Mouse (Mus musculus) forebrain, embryonic 12.5 days (tissue): ENCODE measurements around the gene Arpc5l. TPM values are rescaled to one million over a fixed set of nuclear protein-coding genes. Genes with fewer than 3 reads are reported as not detected.

Experiments used
- ATAC-seq: fragments of 200-750 bp; cut with Nextera tagmentation; 2 replicates; pipeline ENCODE4 v1.8.0; 2017; ENCODE audit warnings: moderate TSS enrichment; ENCODE audit not compliant: low FRiP score
- H3K27ac ChIP-seq: fragments of 300-500 bp; sonication (generic); 2 replicates; pipeline ENCODE4 v1.5.1; 2016; ENCODE audit warnings: mild to moderate bottlenecking
- H3K27me3 ChIP-seq: fragments of 300-500 bp; sonication (generic); 2 replicates; pipeline ENCODE4 v1.6.1; 2016; ENCODE audit warnings: mild to moderate bottlenecking
- H3K36me3 ChIP-seq: fragments of 300-500 bp; sonication (generic); replicated peaks from 2 replicates; pipeline ENCODE4 v1.6.1; 2016; ENCODE audit warnings: mild to moderate bottlenecking
- H3K4me1 ChIP-seq: fragments of 300-500 bp; sonication (generic); 2 replicates; pipeline ENCODE4 v1.6.1; 2016
- H3K4me2 ChIP-seq: fragments of 300-500 bp; sonication (generic); 2 replicates; pipeline ENCODE4 v1.6.1; 2016; ENCODE audit warnings: mild to moderate bottlenecking, moderate library complexity
- H3K4me3 ChIP-seq: fragments of 300-500 bp; sonication (generic); replicated peaks from 2 replicates; pipeline ENCODE4 v1.5.1; 2016; ENCODE audit warnings: mild to moderate bottlenecking
- H3K9ac ChIP-seq: fragments of 300-500 bp; sonication (generic); 2 replicates; pipeline ENCODE4 v1.6.1; 2016; ENCODE audit warnings: mild to moderate bottlenecking
- H3K9me3 ChIP-seq: fragments of 300-500 bp; sonication (generic); 2 replicates; pipeline ENCODE4 v1.6.1; 2016
- WGBS: fragments of 180-500 bp; shearing (Covaris S2); methylation state at CpG from one replicate; pipeline ENCODE4 v1.1.7; 2016; 5-methylcytosine and 5-hydroxymethylcytosine counted together
- polyA plus RNA-seq: library from polyadenylated mRNA; unstranded; fragments of >200 nt; fragmentation: Nextera tagmentation; extraction: Ambion mirVana; gene quantifications from 2 replicates; pipeline ENCODE4 v1.2.1, GENCODE M21; 2016

The Arpc5l gene
- polyA plus RNA-seq, 1 experiment from 2014 or later: 143 TPM

DNA sequence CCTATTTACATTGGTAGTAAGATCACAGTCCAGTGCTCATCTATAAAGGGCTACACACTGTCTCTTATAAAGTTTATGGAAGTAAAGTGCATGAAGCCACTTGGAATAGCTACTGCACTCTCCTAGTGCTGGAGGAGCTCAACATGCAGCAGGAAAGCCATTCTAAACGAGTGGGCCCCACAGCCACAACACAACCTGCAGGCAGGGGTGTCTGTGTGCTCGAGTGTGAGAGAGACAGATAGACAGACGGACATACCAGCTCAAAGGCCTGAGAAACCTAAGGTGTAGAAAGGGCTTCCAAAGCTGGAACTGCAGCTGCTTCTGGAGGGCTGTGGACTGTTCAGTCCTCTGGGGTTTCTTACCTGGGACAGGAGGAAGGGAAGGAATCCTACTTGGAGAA, 11.4 kb downstream of the Arpc5l start:
- H3K9me3 ChIP-seq: no peaks in the 10 kb centered on the region
- no peak overlapping the region for H3K9ac ChIP-seq
- ATAC-seq: no peak
- 0 out of 2 replicates have a peak, but pooled peaks cover 4% of the 10 kb centered on the region for H3K4me1 ChIP-seq
- H3K36me3 ChIP-seq: peaks cover 89% of the 10 kb centered on the region
- no peaks in the 10 kb centered on the region for H3K27me3 ChIP-seq
- no peak overlapping the region for H3K27ac ChIP-seq
- 84% methylated on average over 3 of the region's 3 CpGs for WGBS
- no peak overlapping the region for H3K4me3 ChIP-seq
- no peak overlapping the region for H3K4me2 ChIP-seq

DNA sequence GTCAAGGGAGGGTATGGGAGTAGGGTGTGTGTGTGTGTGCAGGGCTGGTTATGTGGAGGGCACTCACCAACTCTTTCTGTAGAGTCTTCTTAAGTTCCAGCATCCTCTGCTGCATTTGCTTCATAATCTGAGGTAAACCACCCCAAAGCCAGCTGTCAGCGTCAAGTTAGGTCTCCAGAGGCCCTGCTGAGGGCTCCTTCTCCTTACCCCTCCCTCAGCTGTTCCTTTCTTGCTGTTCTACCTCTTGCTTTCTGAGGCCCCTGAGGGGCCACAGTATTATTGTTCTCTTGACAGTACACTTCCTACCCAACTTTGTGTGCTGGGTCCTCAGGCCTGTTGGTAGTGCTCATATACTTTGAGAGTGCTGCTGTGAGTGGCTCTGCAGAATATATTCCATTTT, 14.9 kb downstream of the Arpc5l start:
- no peak overlapping the region for H3K4me2 ChIP-seq
- WGBS: 94% methylated on average over 1 of the region's 1 CpGs
- no peak overlapping the region for H3K9ac ChIP-seq
- H3K9me3 ChIP-seq: no peaks in the 10 kb centered on the region
- no peaks in the 10 kb centered on the region for H3K27me3 ChIP-seq
- ATAC-seq: no peak
- H3K36me3 ChIP-seq: peaks cover 88% of the 10 kb centered on the region
- H3K4me3 ChIP-seq: no peak overlapping the region
- no peaks in the 10 kb centered on the region for H3K4me1 ChIP-seq
- no peak overlapping the region for H3K27ac ChIP-seq

DNA sequence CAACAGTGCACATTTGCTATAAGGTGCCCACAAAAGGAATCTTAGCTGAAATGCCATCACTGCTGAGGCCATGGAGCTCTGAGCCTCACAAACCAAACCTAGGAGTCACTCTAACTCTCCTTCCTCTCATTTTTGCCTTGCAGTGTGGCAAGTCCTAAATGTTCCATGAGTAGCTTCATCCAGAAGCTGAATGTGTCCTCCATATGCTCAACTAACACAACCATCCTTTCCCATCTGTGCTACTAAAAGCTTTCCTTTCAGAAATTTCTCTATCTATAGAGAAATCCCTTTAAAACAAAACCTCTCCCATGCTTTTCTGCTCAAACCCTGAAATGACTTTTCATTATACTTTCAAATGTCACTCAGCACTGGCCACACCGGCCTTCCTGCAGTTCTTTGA, 26.5 kb downstream of the Arpc5l start:
- H3K27ac ChIP-seq: no peak overlapping the region
- no peak overlapping the region for H3K4me3 ChIP-seq
- no peaks in the 10 kb centered on the region for H3K4me1 ChIP-seq
- H3K9ac ChIP-seq: no peak overlapping the region
- no peak overlapping the region for H3K4me2 ChIP-seq
- H3K27me3 ChIP-seq: no peaks in the 10 kb centered on the region
- H3K9me3 ChIP-seq: no peaks in the 10 kb centered on the region
- WGBS: 85% methylated on average over 1 of the region's 1 CpGs
- peaks cover 82% of the 10 kb centered on the region for H3K36me3 ChIP-seq
- ATAC-seq: no peak

DNA sequence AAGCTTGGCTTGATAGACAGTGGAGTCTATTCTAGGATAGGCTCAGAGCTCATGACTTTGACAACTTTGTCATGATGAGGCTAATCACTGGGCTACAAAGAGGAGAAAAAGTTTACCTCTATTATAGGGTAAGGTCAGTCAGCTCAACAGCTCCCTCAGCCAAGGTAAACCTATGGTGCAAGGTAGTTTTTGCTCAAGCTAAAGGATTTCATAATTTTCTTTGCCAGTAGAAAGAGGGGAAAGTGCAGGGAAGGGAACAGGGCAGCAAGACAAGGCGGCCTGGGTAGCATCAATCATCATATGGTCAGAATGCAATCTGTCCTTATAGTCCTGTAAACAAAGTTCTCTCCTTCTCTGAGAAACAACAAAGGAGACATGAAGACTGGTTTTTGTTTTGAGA, 35.1 kb downstream of the Arpc5l start:
- H3K4me1 ChIP-seq: no peaks in the 10 kb centered on the region
- peaks cover 64% of the 10 kb centered on the region for H3K36me3 ChIP-seq
- no peak overlapping the region for H3K9ac ChIP-seq
- H3K4me3 ChIP-seq: no peak overlapping the region
- no peak for ATAC-seq
- no peaks in the 10 kb centered on the region for H3K9me3 ChIP-seq
- H3K27me3 ChIP-seq: no peaks in the 10 kb centered on the region
- no peak overlapping the region for H3K27ac ChIP-seq
- 100% methylated on average over 1 of the region's 1 CpGs for WGBS
- H3K4me2 ChIP-seq: no peak overlapping the region

DNA sequence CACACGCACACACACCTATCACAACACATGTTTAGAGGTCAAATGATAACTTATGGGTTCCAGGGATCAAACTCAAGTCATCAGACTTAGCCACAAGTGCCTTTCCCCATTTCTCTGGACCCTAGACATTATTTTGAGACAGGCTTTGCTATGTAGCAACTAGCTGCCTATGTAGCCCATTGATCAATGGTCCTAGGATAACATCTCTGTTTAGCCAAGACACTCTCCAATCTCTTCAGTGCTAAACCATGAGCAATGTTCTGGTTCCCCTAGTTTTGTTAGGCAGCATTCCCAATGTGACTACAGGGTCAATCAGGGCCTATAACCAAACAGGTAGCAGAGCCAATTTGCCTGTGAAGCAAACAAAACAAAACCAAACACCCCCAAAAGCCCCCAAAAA, 43.4 kb downstream of the Arpc5l start:
- Histone ChIP-seq H3K36me3 (peaks cover 66% of the 10 kb centered on the region), H3K27ac (no peak overlapping the region), H3K4me3 (no peak overlapping the region), H3K9me3 (no peaks in the 10 kb centered on the region), H3K4me2 (no peak overlapping the region), H3K4me1 (no peaks in the 10 kb centered on the region), H3K9ac (no peak overlapping the region), H3K27me3 (no peaks in the 10 kb centered on the region)
- WGBS: 90% methylated on average over 1 of the region's 1 CpGs
- ATAC-seq: no peak

DNA sequence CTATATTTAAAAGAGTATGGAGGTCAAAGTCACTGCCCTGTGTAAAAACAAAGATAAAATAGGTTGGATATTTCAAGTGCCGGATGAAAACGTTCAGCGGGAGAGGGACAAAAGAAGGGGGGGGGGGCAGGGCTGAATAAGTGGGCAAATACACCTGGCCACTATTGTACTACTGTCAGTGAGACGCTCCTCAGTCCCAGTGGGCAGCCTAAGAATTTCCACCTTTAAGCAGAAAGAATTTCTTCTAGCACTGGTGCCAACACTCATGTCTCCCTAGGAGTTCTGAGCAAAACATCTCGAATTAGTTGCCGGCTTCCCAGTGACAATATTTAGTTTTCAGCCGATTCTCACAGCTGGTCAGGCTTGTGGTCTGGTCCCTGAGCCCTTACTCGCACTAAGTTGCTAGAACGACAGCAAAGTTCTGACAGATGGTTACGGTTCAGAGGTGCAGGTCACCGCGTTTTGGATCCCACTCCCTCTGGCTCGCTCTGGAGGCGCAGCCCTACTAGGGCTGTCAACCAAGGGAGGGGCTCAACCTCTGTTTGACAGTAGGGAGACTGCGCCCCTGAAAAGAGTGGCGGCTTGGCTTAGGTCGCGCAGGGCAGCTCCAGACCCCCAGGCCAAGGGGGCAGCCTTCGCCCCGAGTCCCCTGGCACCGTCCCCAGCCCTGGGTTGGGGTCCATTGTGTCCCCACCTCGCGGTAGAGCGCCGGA, 59.7 kb downstream of the Arpc5l start:
- peak overlapping the region; percentile 87 for H3K27ac ChIP-seq
- H3K9ac ChIP-seq: peak overlapping the region; percentile 89
- 6% methylated on average over 24 of the region's 25 CpGs for WGBS
- H3K4me2 ChIP-seq: peak overlapping the region; percentile 85
- peak; percentile 31; the same call in 1 of the 2 replicates for ATAC-seq
- peaks cover 17% of the 10 kb centered on the region for H3K36me3 ChIP-seq
- peak overlapping the region; percentile 86 for H3K4me3 ChIP-seq
- H3K9me3 ChIP-seq: no peaks in the 10 kb centered on the region
- peaks cover 9% of the 10 kb centered on the region for H3K4me1 ChIP-seq
- H3K27me3 ChIP-seq: no peaks in the 10 kb centered on the region

Other genes starting within 250 kb of the Arpc5l start
- gene Nr6a1, start 77.7 kb upstream of the Arpc5l start, polyA plus RNA-seq: 1.7 and 2.7 TPM in 2 replicates
- gene Olfml2a, start 73.4 kb upstream of the Arpc5l start, polyA plus RNA-seq: 2.1 and 2.4 TPM in 2 replicates
- gene Wdr38, start 7.9 kb upstream of the Arpc5l start, polyA plus RNA-seq: 1.5 and 1.7 TPM in 2 replicates
- 970 and 1,048 TPM in 2 replicates for gene Rpl35, start 276 bp downstream of the Arpc5l start, polyA plus RNA-seq
- gene Golga1, start 60.2 kb downstream of the Arpc5l start, polyA plus RNA-seq: 37.9 and 40.8 TPM in 2 replicates
- 14.3 and 18.1 TPM in 2 replicates for gene Scai, start 185.4 kb downstream of the Arpc5l start, polyA plus RNA-seq
- 81.5 and 85.5 TPM in 2 replicates for gene Ppp6c, start 221.1 kb downstream of the Arpc5l start, polyA plus RNA-seq